Mouse (Mus musculus) heart, postnatal 25 days (tissue): Measurements from ENCODE around the gene Zcchc7. TPM values are rescaled to one million over a fixed set of nuclear protein-coding genes. Genes with fewer than 3 reads are reported as not detected.
"Not testable (repeated sequence)": the region's sequence is repeated elsewhere in the genome, so short reads cannot be mapped to it uniquely, and the experiment has no call there.

ENCODE experiments used
- DNase-seq: peaks from one replicate; pipeline ENCODE4 v3.0.0; 2022; ENCODE audit warnings: low spot score
- intact Hi-C: fragments of 180-260 bp; cut with DNase I; formaldehyde crosslinking; loops from one replicate; pipeline ENCODE4 v1.15.1; 2025
- total RNA-seq, 2 experiments: library from RNA; stranded (reverse); gene quantifications; 2 replicates each; pipeline ENCODE4 v1.2.3; 2021

The Zcchc7 gene
- total RNA-seq, 2 experiments from 2014 or later, result 12.9 to 15.5 TPM

DNA sequence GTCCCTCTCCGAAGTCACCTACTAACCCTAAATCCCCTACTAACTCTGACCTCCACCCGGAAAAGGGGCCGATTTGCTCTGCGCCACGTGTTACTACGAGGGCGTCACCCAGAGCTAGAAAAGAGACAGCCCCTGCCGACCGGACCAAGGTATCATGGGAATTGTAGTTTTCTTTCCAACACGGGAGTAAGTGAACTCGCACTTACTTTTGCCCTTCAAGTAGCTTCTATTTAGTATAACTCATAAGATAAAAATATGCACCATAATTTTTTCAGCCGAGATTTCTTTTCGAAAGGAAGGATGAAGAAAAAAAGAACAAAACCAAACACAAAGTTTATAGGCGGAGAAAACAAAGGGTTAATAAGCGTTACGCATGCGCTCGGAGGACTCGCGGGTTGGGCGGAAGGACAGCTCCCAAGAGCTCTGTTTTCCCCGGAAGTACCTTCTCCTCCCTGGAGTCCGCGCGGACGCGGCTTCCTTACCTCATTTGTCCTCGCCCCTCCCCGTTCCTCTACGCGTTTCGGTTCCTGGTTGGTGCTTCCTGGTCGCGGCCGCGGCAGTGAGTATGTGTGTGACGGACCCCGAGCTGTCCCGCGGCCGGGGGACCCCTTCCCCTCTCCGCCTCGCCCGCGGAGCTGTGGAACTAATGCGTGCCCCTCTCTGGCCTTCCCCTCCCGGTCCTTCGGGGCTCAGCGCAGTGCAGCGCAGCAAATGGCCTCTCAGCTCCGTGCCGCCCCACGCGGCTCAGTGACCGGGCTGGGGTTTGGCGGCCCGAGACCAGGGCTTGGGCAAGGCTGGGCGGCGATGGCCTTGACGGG lies 666 bp downstream of the Zcchc7 start:
- intact Hi-C loops, result loop anchor here (10.0 kb wide), 2 partner anchors 148 to 348 kb away; partner anchors contain the start of gene Tomm5
- peak; percentile 89 for DNase-seq

DNA sequence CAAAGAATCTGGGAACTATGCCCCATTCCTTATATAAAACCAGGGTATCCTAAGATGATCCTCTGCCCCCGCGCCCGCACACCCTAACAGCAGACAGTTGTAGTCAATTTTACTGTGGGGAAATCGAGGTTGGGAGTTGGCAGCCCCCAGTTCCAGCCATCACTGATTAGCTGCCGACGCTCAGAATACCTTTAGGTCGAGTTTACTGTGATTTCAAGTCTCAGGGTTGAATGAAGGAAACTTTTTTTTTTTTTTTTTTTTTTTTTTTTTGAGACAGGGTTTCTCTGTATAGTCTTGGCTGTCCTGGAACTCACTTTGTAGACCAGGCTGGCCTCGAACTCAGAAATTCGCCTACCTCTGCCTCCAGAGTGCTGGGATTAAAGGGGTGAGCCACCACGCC lies 1.5 kb downstream of the Zcchc7 start:
- intact Hi-C loops, result loop anchor here (10.0 kb wide), 2 partner anchors 148 to 348 kb away; partner anchors contain the start of gene Tomm5
- not testable (repeated sequence) for DNase-seq

DNA sequence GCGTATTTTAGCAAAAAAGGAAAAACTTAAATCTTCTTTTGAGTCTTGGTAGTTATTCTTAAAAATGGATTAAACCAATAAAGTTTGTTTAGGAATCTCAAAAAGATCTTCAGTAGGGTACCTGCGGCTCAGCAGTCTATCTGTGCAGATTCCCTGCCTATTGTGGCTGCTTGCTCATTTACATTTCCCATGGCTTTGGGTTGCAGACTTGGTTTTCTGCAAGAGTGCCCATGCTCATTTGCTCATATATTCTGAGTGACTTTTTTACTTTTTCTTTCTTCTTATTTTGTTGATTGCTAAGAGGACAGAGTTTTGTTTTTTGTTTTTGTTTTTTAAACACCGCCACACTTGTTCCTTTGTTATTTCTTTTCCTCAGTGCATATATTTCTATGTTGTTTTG lies 19.2 kb downstream of the Zcchc7 start:
- intact Hi-C loops, result no loop called here
- DNase-seq, result no peak

DNA sequence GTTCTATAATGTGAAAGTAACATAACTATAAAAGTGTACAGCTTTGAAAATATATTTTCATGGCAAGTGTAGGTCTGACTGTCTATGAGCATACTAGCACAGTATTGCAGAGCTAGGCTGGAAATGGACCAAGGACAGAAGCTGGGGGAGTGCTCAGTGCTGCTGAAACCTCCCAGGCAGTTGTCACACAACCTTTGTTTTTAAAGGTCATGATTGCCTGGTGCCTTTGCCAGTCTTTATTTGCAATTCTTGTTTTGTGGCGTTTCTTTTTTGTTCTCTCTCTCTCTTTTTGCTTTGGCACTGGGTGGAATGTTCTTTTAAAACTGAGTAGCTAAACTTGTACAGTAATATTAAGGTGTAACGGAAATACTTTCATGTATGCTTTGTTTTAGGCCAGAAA lies 21.0 kb downstream of the Zcchc7 start:
- intact Hi-C loops, result no loop called here
- peak; percentile 6 for DNase-seq

DNA sequence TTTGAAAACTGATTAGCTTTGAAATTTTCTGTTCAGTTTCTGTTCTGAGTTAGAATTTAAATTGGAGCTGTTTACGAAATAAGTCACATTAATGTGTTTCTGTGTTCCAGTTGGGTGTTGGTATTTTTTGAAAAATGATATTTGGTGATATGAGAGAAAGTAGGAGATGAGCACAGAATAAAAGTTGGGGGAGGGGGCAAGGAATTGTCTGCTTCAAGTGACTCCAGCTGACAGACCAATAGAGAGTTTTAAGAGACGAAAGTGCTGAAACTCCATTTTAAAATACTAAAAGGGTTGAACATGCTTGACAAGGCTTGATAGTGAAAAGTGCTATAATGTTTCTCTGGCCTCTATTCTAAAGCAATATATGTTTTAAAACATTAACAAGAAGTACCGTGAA lies 21.4 kb downstream of the Zcchc7 start:
- DNase-seq, result no peak
- intact Hi-C loops, result no loop called here

DNA sequence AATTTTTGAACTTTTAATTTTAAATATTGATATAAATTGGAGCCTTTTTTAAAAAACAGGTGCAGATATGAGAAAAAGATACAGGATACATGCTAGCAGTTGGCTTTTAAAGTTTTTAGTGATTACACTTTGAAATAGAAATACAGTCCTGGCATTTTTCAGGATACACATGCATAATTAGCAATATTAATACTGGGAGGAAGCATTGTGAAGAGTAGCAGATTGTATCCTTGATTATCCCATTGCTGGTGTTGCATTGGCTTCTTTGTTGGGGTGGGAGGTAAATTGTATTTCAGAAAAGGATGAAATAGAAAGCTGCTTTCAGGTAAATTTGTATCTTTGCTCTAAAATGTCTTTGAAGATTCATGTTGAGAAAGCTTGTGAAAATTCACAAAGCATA lies 22.0 kb downstream of the Zcchc7 start:
- intact Hi-C loops, result no loop called here
- DNase-seq, result no peak

DNA sequence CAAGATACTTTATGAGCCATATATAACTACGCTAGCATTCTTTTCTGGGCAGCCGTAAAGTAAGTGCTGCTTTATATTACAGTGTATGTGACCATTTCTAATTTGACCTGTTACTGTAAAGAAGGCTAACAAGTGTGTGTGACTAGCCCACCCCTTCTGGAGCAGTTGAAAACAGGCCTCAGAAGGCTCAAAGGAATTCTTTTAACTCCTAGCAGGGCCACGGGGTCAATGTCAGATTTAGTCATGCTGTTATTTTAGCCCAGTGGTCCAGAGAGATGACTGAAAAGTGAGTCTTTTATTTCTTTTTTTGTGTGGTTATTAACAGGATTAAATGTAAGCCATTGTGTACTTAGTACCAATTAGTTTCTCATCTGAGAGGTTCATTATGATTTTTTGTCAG lies 22.6 kb downstream of the Zcchc7 start:
- intact Hi-C loops, result no loop called here
- DNase-seq, result no peak

DNA sequence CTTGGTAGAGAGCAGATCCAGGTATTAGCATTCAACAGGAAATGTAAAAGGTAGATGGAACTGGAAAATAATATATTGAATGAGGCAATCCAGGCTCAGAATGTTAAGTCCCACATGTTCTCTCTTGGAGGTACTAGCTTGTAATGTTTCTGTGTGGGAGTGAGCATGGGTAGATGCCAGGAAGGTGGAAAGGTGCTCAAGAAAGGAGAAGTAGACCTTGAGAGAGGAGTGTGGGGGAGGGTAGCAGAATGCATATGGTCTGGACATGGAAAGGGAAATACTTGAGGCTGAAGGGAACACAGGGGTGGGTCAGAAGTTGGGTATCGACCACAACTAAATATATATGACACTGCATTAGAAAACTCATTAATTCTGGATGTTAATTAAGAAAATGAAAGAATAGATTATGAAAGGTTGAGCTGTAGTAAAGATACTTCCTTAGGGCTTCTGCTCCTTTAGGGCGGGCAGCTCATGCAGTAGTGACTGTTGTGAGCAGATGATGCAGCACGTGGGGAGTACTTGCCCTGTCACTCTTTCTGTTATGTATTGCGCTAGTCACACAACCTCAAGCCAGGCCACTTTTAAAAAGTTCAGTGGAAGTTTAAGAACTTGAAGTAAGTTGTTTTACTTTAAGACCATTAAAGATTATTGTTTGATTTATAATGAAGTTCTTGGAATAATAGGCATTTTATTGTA lies 24.9 kb downstream of the Zcchc7 start:
- intact Hi-C loops, result no loop called here

DNA sequence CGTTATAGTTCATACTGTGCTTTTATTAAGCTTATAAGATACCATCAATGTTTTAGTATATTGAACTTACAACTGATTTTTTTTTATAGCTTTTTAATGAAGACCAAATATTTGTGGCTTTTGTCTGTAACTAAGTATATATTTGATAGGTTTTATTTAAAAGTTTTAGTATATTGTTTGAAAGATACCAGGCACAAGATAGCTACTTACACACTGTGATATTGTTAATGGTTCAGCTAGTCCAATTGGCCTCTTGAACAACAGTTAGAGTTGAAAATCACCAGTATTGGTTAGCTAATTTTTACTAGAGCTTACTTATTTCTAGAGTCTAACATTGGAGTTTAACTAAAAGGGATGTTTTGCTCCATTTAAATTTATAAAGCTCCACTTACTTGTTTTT lies 25.8 kb downstream of the Zcchc7 start:
- intact Hi-C loops, result no loop called here
- no peak for DNase-seq

More for the DNA sequence above, 24.9 kb downstream of the Zcchc7 start:
- no peak for DNase-seq

DNA sequence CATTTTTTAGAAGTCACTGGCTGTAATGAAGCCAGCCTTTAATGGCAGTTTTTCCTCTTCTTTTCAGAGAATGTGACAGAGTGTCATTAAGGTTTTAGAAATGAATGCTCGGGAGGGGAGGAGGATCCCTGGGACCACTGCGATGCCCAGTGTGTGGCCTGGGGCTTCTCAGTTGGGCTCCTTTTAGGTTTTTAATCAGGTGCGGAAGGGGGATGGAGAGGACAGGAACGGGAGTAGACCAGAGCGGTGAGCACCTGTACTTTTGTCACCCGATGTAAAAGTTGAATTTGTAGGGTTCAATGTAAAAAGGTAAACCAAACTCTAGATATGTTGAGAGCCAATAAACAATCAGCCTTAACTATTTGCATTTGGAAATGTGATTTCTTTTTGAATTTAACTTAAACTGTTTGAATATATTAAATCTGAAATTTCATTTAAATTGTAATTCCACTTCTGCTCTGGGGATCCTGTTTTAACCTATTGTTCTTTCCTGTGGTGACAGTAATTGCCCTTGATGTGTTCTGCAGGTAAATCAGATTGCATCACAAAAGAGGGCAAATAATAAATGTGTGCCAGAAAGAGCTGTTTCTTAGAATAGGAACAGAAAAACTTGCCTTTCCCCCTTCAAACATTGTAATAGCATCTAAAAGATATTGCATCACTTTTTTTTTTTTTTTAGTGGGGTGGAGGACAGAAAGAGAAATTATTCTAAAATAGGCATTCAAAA lies 28.1 kb downstream of the Zcchc7 start:
- intact Hi-C loops, result no loop called here
- DNase-seq, result no peak

DNA sequence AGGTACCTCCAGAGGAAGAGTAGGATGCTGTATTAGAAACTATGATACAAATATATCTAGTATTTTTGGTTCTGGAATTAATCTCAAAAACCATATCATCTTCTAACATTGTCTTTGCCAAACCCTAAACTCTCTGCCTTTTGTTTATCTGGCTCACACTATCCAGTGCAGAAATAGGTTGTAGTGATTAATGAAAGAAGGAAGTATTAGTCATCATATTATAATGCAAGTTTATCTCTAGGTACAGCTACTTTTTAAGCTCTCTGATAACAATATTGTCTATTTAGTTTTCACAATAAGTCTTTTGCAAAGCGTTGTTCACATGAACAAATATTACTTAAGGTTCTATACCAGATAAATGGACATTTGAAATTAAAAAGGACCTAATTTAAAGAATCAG lies 57.2 kb downstream of the Zcchc7 start:
- DNase-seq, result no peak
- intact Hi-C loops, result no loop called here

DNA sequence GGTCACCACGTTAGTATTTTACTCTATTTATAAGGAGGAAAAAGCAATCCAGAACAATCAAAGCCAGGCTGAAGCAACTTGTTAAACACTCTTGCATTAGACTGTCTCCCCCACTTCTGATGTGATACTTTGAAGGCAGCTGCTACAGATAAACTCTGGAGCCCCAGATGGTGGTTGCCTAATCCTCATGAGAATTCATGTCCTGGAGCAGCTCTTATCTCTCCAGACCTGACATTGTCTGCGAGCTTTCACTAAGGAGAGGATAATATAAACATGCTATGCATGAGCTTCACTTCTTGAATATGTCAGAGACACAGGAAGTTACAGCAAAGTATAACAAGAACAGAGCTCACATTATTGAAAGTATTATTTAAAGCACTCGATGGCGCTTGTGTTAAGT lies 58.1 kb downstream of the Zcchc7 start:
- intact Hi-C loops, result no loop called here
- no peak for DNase-seq

DNA sequence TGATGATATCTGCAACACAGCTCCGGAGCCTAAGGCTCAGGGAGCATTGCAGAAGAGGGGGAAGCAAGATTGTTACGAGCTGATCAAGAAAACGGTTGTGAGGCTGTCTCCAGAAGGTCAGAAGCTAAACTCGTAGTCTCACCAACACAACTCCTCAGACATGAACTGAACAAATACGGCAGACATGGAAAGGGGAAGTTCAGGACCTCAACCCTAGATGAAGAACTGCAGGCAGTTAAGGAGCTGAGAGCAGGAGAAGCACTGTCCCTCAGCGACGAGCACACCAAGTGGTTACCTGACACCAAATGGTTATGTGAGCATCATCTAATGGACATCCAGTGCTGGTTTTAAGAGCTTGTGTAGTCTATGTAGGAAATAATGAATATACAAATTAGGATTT lies 60.9 kb downstream of the Zcchc7 start:
- no peak for DNase-seq
- intact Hi-C loops, result no loop called here

DNA sequence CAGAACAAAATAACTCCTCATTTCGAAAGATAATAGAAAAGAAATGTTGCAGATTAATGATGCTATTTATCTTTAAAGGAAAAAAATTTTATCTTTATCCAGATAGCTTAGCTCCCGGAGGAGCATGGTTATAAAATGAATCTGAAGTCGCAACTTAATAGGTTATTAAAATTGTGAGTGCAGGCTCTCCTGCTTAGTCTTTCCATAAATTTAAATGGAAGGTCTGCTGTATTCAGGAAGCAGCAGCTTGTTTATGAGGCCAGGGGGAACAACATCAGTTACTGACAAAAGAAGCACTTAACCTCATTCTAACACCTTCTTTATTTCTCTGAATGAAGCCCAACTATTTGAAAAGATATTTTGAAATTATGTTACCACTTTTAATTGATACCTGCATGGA lies 74.9 kb downstream of the Zcchc7 start:
- no peak for DNase-seq
- intact Hi-C loops, result no loop called here

DNA sequence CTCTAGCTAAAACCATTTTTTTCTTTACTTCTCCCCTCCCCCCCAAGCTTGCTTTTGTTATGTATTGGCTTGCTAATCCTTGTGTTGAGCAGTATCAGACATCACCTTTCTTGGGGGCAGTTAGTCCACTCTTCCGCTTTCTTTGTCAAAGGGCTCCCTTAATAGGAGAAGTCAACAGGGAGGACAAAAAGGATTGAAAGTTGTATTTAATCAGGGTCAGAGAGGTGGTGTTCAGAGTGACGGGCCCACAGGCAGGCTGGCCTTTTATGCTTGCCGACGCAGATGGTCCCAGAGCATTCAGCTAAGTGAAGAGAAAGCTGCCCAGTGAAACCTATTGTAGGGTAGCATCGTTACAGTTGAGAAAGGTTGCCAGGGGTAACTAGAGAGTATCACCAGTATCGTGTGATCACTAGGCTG lies 96.2 kb downstream of the Zcchc7 start:
- intact Hi-C loops, result no loop called here
- DNase-seq, result no peak

DNA sequence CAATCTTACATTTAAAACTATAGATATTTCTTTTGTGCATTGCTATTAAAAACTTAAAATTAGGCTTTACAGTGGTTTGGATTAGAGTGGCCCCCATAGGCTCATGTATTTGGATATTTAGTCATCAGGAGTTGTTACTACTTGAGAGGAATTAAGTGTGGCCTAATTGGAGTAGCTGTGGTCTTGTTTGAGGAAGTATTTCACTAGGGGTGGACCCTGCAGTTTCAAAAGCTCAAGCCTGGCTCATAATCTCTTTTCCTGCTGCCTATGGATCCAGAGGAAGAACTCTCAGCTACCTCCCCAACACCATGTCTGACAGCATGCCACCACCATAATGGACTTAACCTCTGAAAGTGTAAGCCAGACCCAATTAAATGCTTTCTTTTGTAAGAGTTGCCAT lies 115.9 kb downstream of the Zcchc7 start:
- intact Hi-C loops, result no loop called here
- DNase-seq, result no peak

DNA sequence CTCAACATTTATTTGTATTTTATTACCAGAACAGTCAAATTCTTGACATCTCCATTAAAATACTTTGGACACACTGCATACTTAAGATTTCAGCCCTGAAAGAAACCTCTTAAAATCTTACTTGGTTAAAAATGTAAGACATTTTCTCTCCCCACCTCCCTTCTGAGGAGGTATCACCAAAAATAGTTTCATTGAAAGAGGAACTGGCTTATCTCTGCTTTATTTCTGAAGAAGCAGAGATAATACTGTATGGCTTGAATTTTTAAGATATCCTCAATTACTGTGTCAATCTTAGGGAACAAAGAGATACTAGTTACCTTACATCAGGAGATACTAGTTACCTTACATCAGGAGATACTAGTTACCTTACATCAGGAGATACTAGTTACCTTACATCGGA lies 116.4 kb downstream of the Zcchc7 start:
- intact Hi-C loops, result no loop called here
- DNase-seq, result no peak

DNA sequence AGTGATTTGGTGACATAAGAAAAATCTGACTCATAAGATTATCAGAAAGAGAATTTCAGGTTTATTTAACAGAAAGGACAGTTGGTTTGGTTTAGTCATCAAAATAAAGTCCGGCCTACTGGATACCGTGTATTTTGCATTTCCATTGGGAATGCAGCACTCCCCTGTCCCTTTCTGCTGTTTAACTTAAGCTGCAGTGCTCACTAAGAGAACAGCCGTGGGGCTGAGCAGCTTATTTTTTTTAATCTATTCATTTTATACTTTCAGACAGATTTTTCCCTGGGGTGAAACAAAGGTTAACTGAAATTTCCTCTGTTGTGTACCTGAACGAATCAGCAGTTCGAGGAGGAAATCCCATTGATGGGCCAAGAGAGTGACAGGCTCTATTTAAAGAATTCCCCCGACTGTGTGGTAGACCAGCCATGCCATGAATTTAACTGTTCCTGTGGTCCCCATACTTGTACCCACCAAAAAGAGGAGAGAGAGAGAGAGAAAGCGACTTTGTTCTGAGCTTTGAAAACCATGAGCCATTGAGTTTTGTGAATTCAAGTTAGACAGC lies 124.5 kb downstream of the Zcchc7 start:
- intact Hi-C loops, result no loop called here

DNA sequence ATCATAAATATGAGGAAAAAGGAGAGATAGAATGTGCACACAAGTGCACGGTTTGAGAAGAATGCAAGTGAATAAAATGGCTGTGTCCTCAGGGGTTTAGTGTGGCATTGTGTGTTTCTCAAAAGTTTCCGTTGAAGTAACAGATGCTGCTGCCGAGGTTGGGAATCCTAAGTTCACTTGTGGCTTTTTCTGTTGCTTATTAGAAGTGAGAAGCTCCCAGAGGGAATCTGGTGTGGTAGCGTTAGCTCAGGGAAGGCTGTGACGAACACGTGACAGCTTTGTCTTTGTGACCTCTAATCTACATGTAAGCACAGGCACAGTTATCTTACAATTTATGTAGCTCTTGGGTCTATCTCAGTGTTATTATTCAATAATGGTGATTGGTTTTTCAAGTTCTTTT lies 130.5 kb downstream of the Zcchc7 start:
- intact Hi-C loops, result no loop called here
- DNase-seq, result no peak

More for the DNA sequence above, 124.5 kb downstream of the Zcchc7 start:
- DNase-seq, result no peak

DNA sequence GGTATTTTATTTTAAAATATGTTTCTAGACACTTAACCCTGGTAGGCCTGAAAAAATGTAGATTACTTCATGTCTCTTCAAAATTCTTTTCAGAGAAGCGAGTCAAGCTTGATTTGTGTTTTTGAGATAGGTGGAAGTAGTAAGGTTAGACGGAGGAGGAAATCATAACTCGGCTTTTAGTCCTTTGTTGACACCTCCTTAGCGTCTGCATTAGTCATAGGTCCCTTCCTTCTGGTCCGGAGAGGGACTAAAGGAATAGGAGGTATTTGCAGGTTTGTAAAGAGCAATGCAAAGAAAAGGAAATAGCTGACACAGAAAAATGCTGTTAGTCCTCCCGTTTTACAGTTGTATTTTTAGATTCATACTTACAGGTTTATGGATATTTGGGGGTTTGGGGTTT lies 135.7 kb downstream of the Zcchc7 start:
- intact Hi-C loops, result no loop called here
- no peak for DNase-seq
